Mouse (Mus musculus): ENCODE measurements at regions not wholly inside any gene's neighbourhood (a gene's known extent, or its start where the extent isn't known, plus 50 kb on each side); places are given as distances from the start of the nearest gene placed in this dataset.
A peak's percentile ranks its signal among the peaks of the same experiment; 100 is the strongest.

DNA sequence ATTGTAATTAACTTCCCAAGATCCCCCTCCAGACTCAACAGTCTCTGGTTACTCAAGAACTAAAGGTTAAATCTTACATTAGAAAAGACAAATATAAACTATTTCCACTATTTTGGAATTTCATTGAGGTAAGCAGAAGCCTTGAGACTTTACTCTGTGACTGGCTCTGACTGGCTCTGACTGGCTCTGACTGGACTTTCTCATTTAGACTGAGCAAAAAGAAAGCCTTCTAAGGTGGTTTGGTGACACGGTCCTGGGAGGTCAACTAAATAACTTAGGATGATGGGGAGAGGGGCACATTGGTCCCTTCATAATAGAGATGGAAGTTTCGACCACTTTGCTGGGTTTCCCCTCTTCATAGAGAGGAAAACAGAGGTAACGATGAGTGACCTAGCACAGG is 243.3 kb upstream of the Nfe2l3 start:
- WGBS, result 87% methylated on average over 3 of the region's 3 CpGs
- ATAC-seq (ENCODE audit: insufficient number of reproducible peaks, low FRiP score, low TSS enrichment, low read depth), result no peak
- H3K36me3 ChIP-seq (ENCODE audit: control insufficient read depth, insufficient read depth, low read length), result no peaks in the 10 kb centered on the region
- no peak for DNase-seq (ENCODE audit: low spot score)
- H3K27me3 ChIP-seq (ENCODE audit: control insufficient read depth, insufficient read depth, low read length), result 0 out of 2 replicates have a peak, but pooled peaks cover 4% of the 10 kb centered on the region
- no peak overlapping the region for H3K4me2 ChIP-seq (ENCODE audit: low read depth, severe bottlenecking)
- H3K9me3 ChIP-seq (ENCODE audit: control insufficient read depth, low read length), result no peaks in the 10 kb centered on the region
- H3K4me3 ChIP-seq (ENCODE audit: low read depth, low read length), result no peak overlapping the region
- no peak overlapping the region for H3K27ac ChIP-seq (replicated peaks; ENCODE audit: low read depth, low read length)
- H3K4me1 ChIP-seq (ENCODE audit: control insufficient read depth, insufficient read depth, low read length), result peaks cover 25% of the 10 kb centered on the region
- H3K9ac ChIP-seq (ENCODE audit: low read length), result no peak overlapping the region

DNA sequence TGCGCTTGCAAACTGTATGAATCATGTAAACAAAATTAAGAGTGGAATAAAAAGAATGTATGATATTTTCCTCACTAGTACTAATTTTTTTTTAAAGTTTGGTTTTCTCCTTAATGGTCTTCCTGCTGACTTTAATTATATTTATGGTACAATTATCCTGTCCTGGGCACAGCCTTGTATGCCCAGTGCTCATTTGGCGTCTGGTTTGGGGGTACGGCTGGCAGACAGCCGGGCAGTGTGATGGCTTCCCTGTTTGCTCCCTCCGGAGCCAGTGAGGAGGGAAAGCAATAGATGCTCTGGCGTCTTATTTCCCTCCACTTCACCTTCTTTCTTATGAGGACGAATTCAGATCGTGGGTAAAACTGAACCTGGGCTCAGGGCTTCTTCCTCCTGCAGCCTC is 239.6 kb upstream of the Nfe2l3 start:
- Histone ChIP-seq H3K4me2 (ENCODE audit: low read depth, severe bottlenecking) (peak overlapping the region; percentile 31), H3K9ac (ENCODE audit: low read length) (no peak overlapping the region), H3K9me3 (ENCODE audit: control insufficient read depth, low read length) (no peaks in the 10 kb centered on the region), H3K27ac (replicated peaks; ENCODE audit: low read depth, low read length) (no peak overlapping the region), H3K36me3 (ENCODE audit: control insufficient read depth, insufficient read depth, low read length) (no peaks in the 10 kb centered on the region), H3K4me3 (ENCODE audit: low read depth, low read length) (no peak overlapping the region), H3K27me3 (ENCODE audit: control insufficient read depth, insufficient read depth, low read length) (0 out of 2 replicates have a peak, but pooled peaks cover 5% of the 10 kb centered on the region), H3K4me1 (ENCODE audit: control insufficient read depth, insufficient read depth, low read length) (peaks cover 35% of the 10 kb centered on the region)
- DNase-seq (ENCODE audit: low spot score) (no peak), ATAC-seq (ENCODE audit: insufficient number of reproducible peaks, low FRiP score, low TSS enrichment, low read depth) (no peak)
- 30% methylated on average over 8 of the region's 8 CpGs for WGBS

DNA sequence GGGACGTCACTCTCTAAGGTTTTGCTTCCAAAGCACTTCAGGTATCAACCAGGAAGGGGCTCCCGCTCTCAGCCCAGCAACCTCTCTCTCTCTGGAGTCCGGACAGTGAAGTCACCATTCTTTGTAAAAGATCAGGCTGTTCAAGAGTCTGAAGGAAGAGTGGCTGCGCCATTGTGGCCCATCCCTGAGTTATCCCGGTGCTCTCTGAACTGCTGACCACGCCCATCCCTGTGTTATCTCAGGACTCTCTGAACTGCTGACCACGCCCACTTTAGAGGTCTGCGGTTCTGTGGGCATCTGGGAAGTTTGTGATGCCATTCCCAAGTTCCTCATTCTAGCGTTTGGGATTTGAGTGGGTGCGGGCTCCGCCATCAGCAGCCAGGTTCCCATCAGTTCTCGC is 239.1 kb upstream of the Nfe2l3 start:
- Histone ChIP-seq H3K4me3 (ENCODE audit: low read depth, low read length) (no peak overlapping the region; the same call in 1 of the 2 replicates), H3K9me3 (ENCODE audit: control insufficient read depth, low read length) (no peaks in the 10 kb centered on the region), H3K4me2 (ENCODE audit: low read depth, severe bottlenecking) (peak overlapping the region; percentile 31), H3K27ac (replicated peaks; ENCODE audit: low read depth, low read length) (no peak overlapping the region), H3K27me3 (ENCODE audit: control insufficient read depth, insufficient read depth, low read length) (0 out of 2 replicates have a peak, but pooled peaks cover 5% of the 10 kb centered on the region), H3K36me3 (ENCODE audit: control insufficient read depth, insufficient read depth, low read length) (no peaks in the 10 kb centered on the region), H3K4me1 (ENCODE audit: control insufficient read depth, insufficient read depth, low read length) (peaks cover 32% of the 10 kb centered on the region), H3K9ac (ENCODE audit: low read length) (no peak overlapping the region)
- ATAC-seq (ENCODE audit: insufficient number of reproducible peaks, low FRiP score, low TSS enrichment, low read depth) (no peak), DNase-seq (ENCODE audit: low spot score) (no peak)
- 17% methylated on average over 12 of the region's 12 CpGs for WGBS

DNA sequence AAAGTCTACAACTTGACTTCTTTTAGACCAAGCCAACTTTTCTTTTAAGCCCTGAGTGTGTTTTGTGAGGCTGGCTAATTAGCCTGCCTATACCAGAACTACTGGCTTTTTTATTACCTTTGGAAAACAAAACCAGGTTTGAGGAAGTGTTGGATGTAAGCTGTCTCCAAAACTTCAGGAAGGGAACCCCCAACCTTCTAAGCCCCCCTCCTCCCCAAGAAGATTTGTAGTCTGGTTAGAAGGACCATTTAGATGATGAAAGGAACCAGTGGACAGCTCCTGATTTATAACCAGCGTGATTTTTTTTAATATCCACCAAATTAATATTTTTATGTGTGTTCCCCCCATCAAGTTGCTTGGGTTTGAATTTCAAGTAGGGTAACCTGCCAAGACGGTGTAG is 236.1 kb upstream of the Nfe2l3 start:
- Histone ChIP-seq H3K9me3 (ENCODE audit: control insufficient read depth, low read length) (no peaks in the 10 kb centered on the region), H3K36me3 (ENCODE audit: control insufficient read depth, insufficient read depth, low read length) (no peaks in the 10 kb centered on the region), H3K27ac (replicated peaks; ENCODE audit: low read depth, low read length) (peak overlapping the region; percentile 60; the same call in 1 of the 2 replicates), H3K27me3 (ENCODE audit: control insufficient read depth, insufficient read depth, low read length) (0 out of 2 replicates have a peak, but pooled peaks cover 5% of the 10 kb centered on the region), H3K9ac (ENCODE audit: low read length) (no peak overlapping the region), H3K4me3 (ENCODE audit: low read depth, low read length) (no peak overlapping the region), H3K4me1 (ENCODE audit: control insufficient read depth, insufficient read depth, low read length) (peaks cover 35% of the 10 kb centered on the region), H3K4me2 (ENCODE audit: low read depth, severe bottlenecking) (peak overlapping the region; percentile 41; the same call in 1 of the 2 replicates)
- WGBS, result 6% methylated on average over 2 of the region's 2 CpGs
- no peak for DNase-seq (ENCODE audit: low spot score)
- peak; percentile 71 for ATAC-seq (ENCODE audit: insufficient number of reproducible peaks, low FRiP score, low TSS enrichment, low read depth)

DNA sequence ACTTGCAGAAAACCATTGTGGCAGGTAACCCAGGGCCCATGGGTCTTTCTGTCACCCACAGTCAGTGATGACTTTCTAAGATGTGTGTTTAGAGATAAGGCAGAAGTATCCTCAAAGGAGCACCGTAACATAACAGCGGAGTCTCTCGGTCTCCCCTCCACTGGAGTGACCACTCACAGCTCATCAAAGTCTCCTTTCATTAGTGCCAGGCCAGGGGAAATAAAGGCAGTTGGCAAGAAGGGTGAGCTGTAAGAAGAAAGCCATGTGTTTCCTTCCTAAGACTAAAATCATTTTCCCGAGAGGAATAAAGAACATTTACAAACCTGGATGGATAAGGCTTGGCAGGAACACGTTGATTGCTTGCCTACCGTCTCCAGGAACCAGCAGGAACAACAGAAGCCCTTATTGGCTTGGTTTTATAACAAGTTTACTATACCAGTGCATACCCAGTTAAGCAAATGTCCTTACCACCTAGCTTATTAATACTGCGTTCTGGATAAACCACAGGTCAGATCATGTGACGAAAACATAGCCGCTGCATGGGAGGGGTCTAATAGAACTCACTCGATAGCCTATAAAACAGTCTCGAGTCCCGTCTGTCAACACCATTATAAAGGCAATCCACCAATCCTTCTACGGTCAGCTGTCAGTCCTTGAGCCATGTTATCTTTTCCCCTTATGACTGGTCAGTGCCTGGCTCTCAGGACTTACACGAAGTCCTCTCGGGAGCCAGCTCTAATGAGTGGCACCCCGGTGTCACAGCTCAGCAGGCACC is 235.3 kb upstream of the Nfe2l3 start:
- H3K27ac ChIP-seq (replicated peaks; ENCODE audit: low read depth, low read length), result peak overlapping the region; percentile 87
- ATAC-seq (ENCODE audit: insufficient number of reproducible peaks, low FRiP score, low TSS enrichment, low read depth) (peak; percentile 74), DNase-seq (ENCODE audit: low spot score) (peak; percentile 66)
- peaks cover 35% of the 10 kb centered on the region for H3K4me1 ChIP-seq (ENCODE audit: control insufficient read depth, insufficient read depth, low read length)
- H3K9ac ChIP-seq (ENCODE audit: low read length), result no peak overlapping the region; the same call in 1 of the 2 replicates
- peak overlapping the region; percentile 41 for H3K4me2 ChIP-seq (ENCODE audit: low read depth, severe bottlenecking)
- no peaks in the 10 kb centered on the region for H3K36me3 ChIP-seq (ENCODE audit: control insufficient read depth, insufficient read depth, low read length)
- H3K9me3 ChIP-seq (ENCODE audit: control insufficient read depth, low read length), result no peaks in the 10 kb centered on the region
- 0 out of 2 replicates have a peak, but pooled peaks cover 5% of the 10 kb centered on the region for H3K27me3 ChIP-seq (ENCODE audit: control insufficient read depth, insufficient read depth, low read length)
- 0 out of 2 replicates have a peak overlapping the region, but pooled peaks have one; percentile 6 for H3K4me3 ChIP-seq (ENCODE audit: low read depth, low read length)
- 14% methylated on average over 16 of the region's 16 CpGs for WGBS

DNA sequence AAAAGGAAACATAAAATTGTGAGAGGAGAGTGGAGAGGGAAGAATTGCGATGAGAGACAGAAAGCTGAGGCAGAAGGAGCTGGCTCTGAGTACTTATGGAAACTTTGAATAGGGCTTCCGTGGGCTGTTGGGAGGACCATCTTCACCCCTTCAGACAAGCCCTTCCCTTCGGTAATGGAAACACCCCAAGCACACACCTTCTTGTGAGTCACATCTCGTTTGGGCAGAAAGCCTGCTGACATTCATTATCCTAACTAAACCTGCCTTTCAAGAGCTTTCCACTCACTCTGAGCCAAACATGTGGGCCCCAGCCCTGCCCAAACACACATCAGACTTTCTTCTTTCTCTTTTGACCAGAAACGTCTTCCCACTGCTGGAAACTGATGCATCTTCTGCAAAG is 232.3 kb upstream of the Nfe2l3 start:
- 31% methylated on average over 5 of the region's 5 CpGs for WGBS
- DNase-seq (ENCODE audit: low spot score), result no peak
- no peak for ATAC-seq (ENCODE audit: insufficient number of reproducible peaks, low FRiP score, low TSS enrichment, low read depth)

DNA sequence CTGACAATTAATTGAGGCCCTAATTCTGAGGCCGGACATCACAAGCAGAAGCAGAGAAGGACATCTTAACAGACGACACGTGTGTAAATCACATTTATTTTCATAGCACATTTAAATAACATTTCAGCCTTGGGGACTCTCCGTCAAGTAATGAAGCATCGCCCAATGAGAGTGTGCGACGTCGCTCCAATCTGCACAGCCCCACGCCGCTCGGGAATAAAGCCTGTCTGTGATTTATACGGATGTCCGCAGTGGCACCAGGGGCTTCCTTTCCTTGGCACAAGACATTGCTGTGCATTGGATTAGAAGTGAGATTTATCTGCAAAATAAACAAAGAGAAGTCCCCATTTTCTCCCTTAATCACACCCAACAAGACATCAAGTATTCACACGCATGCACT is 231.6 kb upstream of the Nfe2l3 start:
- Histone ChIP-seq H3K4me3 (ENCODE audit: low read depth, low read length) (no peak overlapping the region), H3K36me3 (ENCODE audit: control insufficient read depth, insufficient read depth, low read length) (no peaks in the 10 kb centered on the region), H3K9me3 (ENCODE audit: control insufficient read depth, low read length) (no peaks in the 10 kb centered on the region), H3K27ac (replicated peaks; ENCODE audit: low read depth, low read length) (no peak overlapping the region), H3K27me3 (ENCODE audit: control insufficient read depth, insufficient read depth, low read length) (no peaks in the 10 kb centered on the region), H3K4me2 (ENCODE audit: low read depth, severe bottlenecking) (no peak overlapping the region), H3K4me1 (ENCODE audit: control insufficient read depth, insufficient read depth, low read length) (peaks cover 13% of the 10 kb centered on the region), H3K9ac (ENCODE audit: low read length) (no peak overlapping the region)
- 78% methylated on average over 14 of the region's 14 CpGs for WGBS
- ATAC-seq (ENCODE audit: insufficient number of reproducible peaks, low FRiP score, low TSS enrichment, low read depth), result no peak
- no peak for DNase-seq (ENCODE audit: low spot score)

More for the DNA sequence above, 232.3 kb upstream of the Nfe2l3 start:
- Histone ChIP-seq H3K9ac (ENCODE audit: low read length) (no peak overlapping the region), H3K36me3 (ENCODE audit: control insufficient read depth, insufficient read depth, low read length) (no peaks in the 10 kb centered on the region), H3K4me3 (ENCODE audit: low read depth, low read length) (no peak overlapping the region), H3K4me1 (ENCODE audit: control insufficient read depth, insufficient read depth, low read length) (peaks cover 18% of the 10 kb centered on the region), H3K27ac (replicated peaks; ENCODE audit: low read depth, low read length) (no peak overlapping the region), H3K9me3 (ENCODE audit: control insufficient read depth, low read length) (no peaks in the 10 kb centered on the region), H3K27me3 (ENCODE audit: control insufficient read depth, insufficient read depth, low read length) (no peaks in the 10 kb centered on the region), H3K4me2 (ENCODE audit: low read depth, severe bottlenecking) (no peak overlapping the region)

DNA sequence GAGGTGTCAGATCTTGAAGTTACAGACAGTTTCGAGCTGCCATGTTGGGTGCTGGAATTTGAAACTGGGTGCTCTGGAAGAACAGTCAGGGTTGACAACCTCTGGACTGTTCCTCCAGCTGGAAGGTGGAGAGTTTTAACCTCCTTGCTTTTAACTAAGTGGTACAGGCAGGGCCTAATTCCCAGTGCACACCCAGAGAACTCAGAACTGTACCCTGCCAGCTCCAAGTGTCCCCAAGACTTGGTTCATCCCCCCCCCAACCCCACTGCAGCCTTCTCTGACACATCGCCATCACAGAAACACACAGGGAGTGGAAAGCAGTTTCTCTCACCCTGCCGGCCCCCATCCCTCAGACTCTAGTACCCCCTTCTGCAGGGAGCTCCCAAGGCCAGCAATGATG is 228.2 kb upstream of the Nfe2l3 start:
- Histone ChIP-seq H3K9ac (ENCODE audit: low read length) (no peak overlapping the region), H3K4me3 (ENCODE audit: low read depth, low read length) (no peak overlapping the region), H3K9me3 (ENCODE audit: control insufficient read depth, low read length) (no peaks in the 10 kb centered on the region), H3K4me1 (ENCODE audit: control insufficient read depth, insufficient read depth, low read length) (peaks cover 16% of the 10 kb centered on the region), H3K27me3 (ENCODE audit: control insufficient read depth, insufficient read depth, low read length) (peaks cover 5% of the 10 kb centered on the region; the same call in 1 of the 2 replicates), H3K27ac (replicated peaks; ENCODE audit: low read depth, low read length) (no peak overlapping the region), H3K4me2 (ENCODE audit: low read depth, severe bottlenecking) (no peak overlapping the region), H3K36me3 (ENCODE audit: control insufficient read depth, insufficient read depth, low read length) (no peaks in the 10 kb centered on the region)
- WGBS, result 81% methylated on average over 3 of the region's 3 CpGs
- no peak for DNase-seq (ENCODE audit: low spot score)
- ATAC-seq (ENCODE audit: insufficient number of reproducible peaks, low FRiP score, low TSS enrichment, low read depth), result no peak
